Mouse (Mus musculus) midbrain, embryonic 15.5 days (tissue): ENCODE results near the gene Pak3. TPM values are rescaled to one million over a fixed set of nuclear protein-coding genes. Genes with fewer than 3 reads are reported as not detected.
"Not testable (repeated sequence)": the region's sequence is repeated elsewhere in the genome, so short reads cannot be mapped to it uniquely, and the experiment has no call there.

Experiments used
- ATAC-seq: fragments of 200-750 bp; cut with Nextera tagmentation; replicated peaks from 2 replicates; pipeline ENCODE4 v1.8.0; 2017; ENCODE audit warnings: moderate TSS enrichment
- H3K27ac ChIP-seq: fragments of 300-500 bp; sonication (generic); 2 replicates; pipeline ENCODE4 v1.5.1; 2015; ENCODE audit warnings: mild to moderate bottlenecking, inconsistent platforms
- H3K27me3 ChIP-seq: fragments of 300-500 bp; sonication (generic); replicated peaks from 2 replicates; pipeline ENCODE4 v1.6.1; 2015; ENCODE audit warnings: inconsistent platforms
- H3K36me3 ChIP-seq: fragments of 300-500 bp; sonication (generic); replicated peaks from 2 replicates; pipeline ENCODE4 v1.6.1; 2015; ENCODE audit warnings: inconsistent platforms
- H3K4me1 ChIP-seq: fragments of 300-500 bp; sonication (generic); 2 replicates; pipeline ENCODE4 v1.6.1; 2015; ENCODE audit warnings: inconsistent platforms
- H3K4me2 ChIP-seq: fragments of 300-500 bp; sonication (generic); 2 replicates; pipeline ENCODE4 v1.6.1; 2015; ENCODE audit warnings: inconsistent platforms, mild to moderate bottlenecking, moderate library complexity
- H3K4me3 ChIP-seq: fragments of 300-500 bp; sonication (generic); 2 replicates; pipeline ENCODE4 v1.5.1; 2015; ENCODE audit warnings: mild to moderate bottlenecking, inconsistent platforms
- H3K9ac ChIP-seq: fragments of 300-500 bp; sonication (generic); 2 replicates; pipeline ENCODE4 v1.6.1; 2015; ENCODE audit warnings: mild to moderate bottlenecking, inconsistent platforms
- H3K9me3 ChIP-seq: fragments of 300-500 bp; sonication (generic); 2 replicates; pipeline ENCODE4 v1.6.1; 2016; ENCODE audit warnings: inconsistent platforms
- WGBS: fragments of 180-500 bp; shearing (Covaris S2); methylation state at CpG from one replicate; pipeline ENCODE4 v1.1.7; 2015; ENCODE audit warnings: mixed read lengths; 5-methylcytosine and 5-hydroxymethylcytosine counted together
- polyA plus RNA-seq: library from polyadenylated mRNA; unstranded; fragments of >200 nt; fragmentation: Nextera tagmentation; extraction: Ambion mirVana; gene quantifications from 2 replicates; pipeline ENCODE4 v1.2.1, GENCODE M21; 2015

The Pak3 gene
- polyA plus RNA-seq = 237 and 255 TPM in 2 replicates

DNA sequence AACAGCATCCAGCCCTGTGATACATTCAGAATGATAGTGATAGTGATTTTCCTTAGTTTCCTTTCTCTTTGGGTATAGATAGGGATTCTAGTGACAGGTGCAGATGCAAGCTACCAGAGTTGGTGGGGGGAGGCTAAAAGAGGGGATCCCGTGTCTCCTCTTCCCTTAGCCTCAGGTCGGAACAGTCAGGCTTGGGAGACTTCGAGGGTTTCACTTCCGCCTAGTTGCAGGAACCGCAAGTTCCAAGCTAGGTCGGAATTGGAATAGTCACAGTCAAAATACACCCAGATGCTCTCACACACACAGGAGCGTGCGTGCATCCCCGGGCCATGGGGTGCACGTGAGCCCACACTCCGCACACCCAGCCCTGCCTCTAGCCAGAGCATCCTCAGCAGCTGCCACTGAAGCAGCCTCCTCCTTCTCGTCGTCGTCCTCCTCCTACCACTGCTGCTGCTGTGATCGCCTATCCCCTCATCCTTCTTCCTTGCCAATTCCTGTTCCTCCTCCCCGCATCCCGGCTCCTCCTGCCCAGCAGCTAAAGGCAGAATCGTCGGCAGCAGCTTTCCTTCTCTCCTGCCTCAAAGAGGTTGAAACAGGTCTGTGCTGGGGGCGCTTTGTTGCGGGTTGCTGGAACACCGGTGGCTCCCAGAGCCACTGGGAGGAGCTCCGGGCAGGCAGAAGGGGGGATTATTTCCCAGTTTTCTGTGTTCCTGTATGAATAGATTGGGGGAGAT, at the start of gene Pak3:
Gene Pak3, plus strand, starts transcription at position 424 of the 734 bp plus-strand sequence.
- WGBS = 13% methylated on average over 23 of the region's 23 CpGs
- Histone ChIP-seq H3K4me2 (peak within 1 kb of the TSS; percentile 49), H3K36me3 (no peaks in the 10 kb centered on the region), H3K4me1 (peaks cover 6% of the 10 kb centered on the region; the same call in 1 of the 2 replicates), H3K27me3 (0 out of 2 replicates have a peak, but pooled peaks cover 3% of the 10 kb centered on the region), H3K9me3 (no peaks in the 10 kb centered on the region), H3K4me3 (peak within 1 kb of the TSS; percentile 50), H3K27ac (peak within 1 kb of the TSS; percentile 92), H3K9ac (peak within 1 kb of the TSS; percentile 67)
- ATAC-seq = peak; percentile 92

DNA sequence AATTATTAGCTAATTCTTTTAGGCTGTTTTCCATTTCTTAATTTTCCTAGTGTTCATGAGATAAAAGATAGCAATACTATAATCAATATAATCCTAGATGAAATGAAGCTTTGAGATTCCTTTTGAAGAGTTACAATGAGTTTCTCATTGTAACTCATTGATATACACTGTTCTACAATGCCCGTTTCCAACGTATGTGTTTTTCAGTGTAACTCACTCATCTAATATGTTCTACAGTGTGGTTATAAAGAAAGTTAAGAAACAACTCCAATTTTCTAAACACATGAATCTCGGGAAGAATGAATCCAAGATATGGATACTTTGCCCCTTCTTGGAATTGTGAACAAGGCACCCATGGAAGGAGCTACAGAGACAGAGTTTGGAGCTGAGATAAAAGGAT, 35.5 kb upstream of the Pak3 start:
- Histone ChIP-seq H3K36me3 (no peaks in the 10 kb centered on the region), H3K27me3 (no peaks in the 10 kb centered on the region), H3K9me3 (peaks cover 3% of the 10 kb centered on the region), H3K27ac (no peak overlapping the region), H3K4me2 (no peak overlapping the region), H3K4me3 (no peak overlapping the region), H3K9ac (no peak overlapping the region), H3K4me1 (no peaks in the 10 kb centered on the region)
- peak; percentile 100 for ATAC-seq
- WGBS = 75% methylated on average over 3 of the region's 3 CpGs

DNA sequence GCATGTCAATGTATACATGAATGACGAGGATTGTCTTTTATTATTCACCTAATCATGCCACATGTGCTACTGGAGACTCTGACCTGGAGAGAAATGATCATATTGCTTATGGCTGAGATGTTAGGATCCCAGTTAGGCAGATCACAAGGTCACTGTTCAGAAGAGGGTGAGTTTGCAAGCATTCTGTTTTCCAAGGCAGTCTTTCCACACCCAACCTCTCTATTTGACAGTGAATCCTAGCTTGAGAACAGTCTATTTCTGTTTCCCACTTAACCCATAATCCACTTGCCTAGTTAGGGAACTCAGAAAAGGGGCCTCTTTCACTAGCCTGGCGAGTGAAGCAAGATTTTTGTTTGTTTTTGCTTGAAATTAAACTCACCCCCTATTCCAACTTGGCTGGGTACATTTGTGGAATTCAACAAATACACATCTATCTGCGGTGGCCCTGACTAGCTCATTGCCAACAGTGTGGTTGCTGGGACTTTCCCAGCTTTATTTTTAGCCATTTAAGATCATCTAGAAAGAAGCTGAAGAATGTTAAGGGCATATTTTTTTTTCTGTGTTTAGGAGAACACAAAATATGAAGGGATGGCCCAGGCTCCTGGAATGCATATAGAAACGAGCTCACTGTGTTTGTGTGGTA, 17.2 kb upstream of the Pak3 start:
- ATAC-seq = no peak
- Histone ChIP-seq H3K4me2 (no peak overlapping the region), H3K36me3 (no peaks in the 10 kb centered on the region), H3K9ac (no peak overlapping the region), H3K27ac (no peak overlapping the region), H3K4me3 (no peak overlapping the region), H3K27me3 (0 out of 2 replicates have a peak, but pooled peaks cover 6% of the 10 kb centered on the region), H3K4me1 (no peaks in the 10 kb centered on the region), H3K9me3 (no peaks in the 10 kb centered on the region)
- 64% methylated on average over 4 of the region's 4 CpGs for WGBS

DNA sequence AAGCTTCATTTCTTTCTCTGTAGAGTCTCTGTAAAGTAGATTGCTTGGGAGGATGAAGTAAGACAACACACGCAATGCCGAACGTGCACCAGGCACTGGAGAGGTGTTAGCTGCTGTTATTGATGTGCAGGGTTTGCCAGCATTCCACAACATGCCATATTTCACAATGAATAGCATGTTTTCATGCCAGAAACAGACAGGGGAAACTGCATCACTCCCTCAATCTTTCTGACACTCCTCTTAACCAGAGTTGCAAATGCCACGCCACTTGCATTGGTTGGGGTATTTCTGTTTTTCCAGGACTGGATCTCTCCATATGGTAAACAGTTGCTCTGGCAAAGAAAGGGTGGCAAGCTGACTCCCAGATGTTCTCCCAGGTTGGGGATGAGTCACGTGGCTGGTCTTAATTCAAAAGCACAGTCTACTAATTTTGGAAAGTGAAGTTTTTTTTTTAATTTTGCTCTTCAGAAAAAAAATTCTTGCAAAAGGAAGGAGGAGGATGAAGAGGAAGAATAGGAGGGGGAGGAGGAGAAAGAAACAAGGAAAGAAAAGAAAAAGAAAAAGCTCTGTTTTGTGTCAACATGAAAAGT, 16.5 kb upstream of the Pak3 start:
- ATAC-seq = no peak
- Histone ChIP-seq H3K27ac (no peak overlapping the region), H3K36me3 (no peaks in the 10 kb centered on the region), H3K9me3 (no peaks in the 10 kb centered on the region), H3K9ac (no peak overlapping the region), H3K4me3 (no peak overlapping the region), H3K4me1 (no peaks in the 10 kb centered on the region), H3K27me3 (0 out of 2 replicates have a peak, but pooled peaks cover 6% of the 10 kb centered on the region), H3K4me2 (no peak overlapping the region)
- 67% methylated on average over 5 of the region's 5 CpGs for WGBS

DNA sequence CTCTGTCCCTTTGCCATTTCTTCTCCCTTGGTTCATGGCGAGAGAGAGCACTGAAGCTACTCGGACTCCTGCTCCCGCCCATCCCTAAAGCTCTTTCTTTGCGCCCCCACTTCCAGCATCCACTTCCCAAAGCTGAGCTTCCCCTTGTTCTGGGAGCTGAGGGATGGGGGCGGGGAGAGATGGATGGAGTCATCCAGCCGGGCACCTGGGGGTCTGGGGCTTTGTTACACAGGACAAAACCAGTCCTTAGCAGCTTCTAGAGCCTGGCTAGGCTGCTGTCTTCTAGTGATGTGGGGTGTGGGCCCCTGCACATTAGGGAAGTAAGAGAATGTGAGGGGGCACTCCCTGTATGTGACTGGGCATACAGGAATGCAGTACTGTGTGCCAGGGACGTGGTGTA, 526 bp downstream of the Pak3 start:
- Histone ChIP-seq H3K4me3 (peak overlapping the region; percentile 50), H3K27ac (peak overlapping the region; percentile 92), H3K9ac (peak overlapping the region; percentile 67), H3K4me2 (peak overlapping the region; percentile 49), H3K9me3 (no peaks in the 10 kb centered on the region), H3K27me3 (0 out of 2 replicates have a peak, but pooled peaks cover 3% of the 10 kb centered on the region), H3K4me1 (peaks cover 6% of the 10 kb centered on the region; the same call in 1 of the 2 replicates), H3K36me3 (no peaks in the 10 kb centered on the region)
- peak; percentile 78 for ATAC-seq
- WGBS = 20% methylated on average over 7 of the region's 7 CpGs

DNA sequence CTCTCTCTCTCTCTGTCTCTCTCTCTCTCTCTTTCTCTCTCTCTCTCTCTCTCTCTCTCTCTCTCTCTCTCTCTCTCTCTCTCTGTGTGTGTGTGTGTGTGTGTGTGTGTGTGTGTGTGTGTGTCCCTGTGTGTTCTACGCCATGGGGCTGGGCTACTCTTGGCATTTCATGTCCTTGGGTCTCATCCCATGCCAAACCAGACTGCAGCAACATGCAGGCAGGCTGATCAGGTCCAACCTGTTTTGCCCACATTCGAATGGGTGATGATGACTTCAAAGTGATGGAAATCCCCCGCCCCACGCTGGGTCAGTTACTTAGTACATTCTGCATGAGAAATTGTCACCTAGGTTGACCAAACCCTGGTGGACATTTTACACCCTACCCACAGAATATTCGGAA, 1.1 kb downstream of the Pak3 start:
- 59% methylated on average over 5 of the region's 5 CpGs for WGBS
- ATAC-seq, H3K27me3 ChIP-seq: not testable (repeated sequence)

DNA sequence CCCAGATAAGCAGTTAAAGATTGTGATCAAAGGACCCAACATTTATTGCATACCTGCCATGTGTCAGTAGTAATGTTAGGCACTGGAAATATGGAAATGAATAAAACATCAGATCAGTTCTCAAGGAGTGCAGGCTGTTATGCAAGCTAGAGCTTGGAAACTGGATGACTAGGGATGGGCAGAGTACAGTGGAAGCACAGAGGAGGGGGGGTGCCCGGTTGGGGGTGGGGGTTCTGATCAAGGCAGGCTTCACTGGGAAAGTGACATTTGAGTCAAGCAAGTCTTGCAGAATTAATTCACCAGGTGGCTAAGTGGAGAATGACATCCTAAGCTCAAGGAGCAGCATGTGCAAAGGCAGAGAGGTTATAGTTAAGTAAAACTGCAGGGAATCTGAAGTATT, 1.8 kb downstream of the Pak3 start:
- peak; percentile 66 for ATAC-seq

More for the DNA sequence above, 1.1 kb downstream of the Pak3 start:
- H3K4me1 ChIP-seq, H3K9me3 ChIP-seq, H3K9ac ChIP-seq, H3K36me3 ChIP-seq: not testable (repeated sequence)
- Histone ChIP-seq H3K4me2 (peak overlapping the region; percentile 49), H3K4me3 (peak overlapping the region; percentile 50; the same call in 1 of the 2 replicates), H3K27ac (0 out of 2 replicates have a peak overlapping the region, but pooled peaks have one; percentile 34)

DNA sequence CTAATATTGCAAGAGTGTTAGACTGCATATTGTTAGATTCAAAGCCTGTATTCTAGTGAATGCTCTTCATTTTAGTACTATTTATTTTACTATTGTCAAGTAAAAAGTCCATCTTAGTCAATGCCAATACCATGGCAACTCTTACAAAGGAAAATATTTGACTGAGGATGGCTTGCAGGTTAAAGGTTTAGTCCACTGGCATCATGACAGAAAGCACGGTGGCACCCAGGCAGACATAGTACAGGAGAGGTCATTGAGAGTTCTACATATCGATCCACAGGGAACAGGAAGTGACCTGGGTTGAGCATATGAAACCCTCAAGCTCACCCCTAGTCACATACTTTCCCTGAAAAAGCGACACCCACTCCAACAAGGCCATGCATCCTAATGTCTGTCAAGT, 13.9 kb downstream of the Pak3 start:
- H3K27me3 ChIP-seq = peaks cover 5% of the 10 kb centered on the region; the same call in 1 of the 2 replicates
- WGBS = 89% methylated on average over 3 of the region's 3 CpGs
- H3K9me3 ChIP-seq = no peaks in the 10 kb centered on the region
- no peaks in the 10 kb centered on the region for H3K4me1 ChIP-seq
- no peaks in the 10 kb centered on the region for H3K36me3 ChIP-seq
- H3K27ac ChIP-seq = no peak overlapping the region
- H3K4me3 ChIP-seq = no peak overlapping the region
- ATAC-seq = no peak
- no peak overlapping the region for H3K9ac ChIP-seq
- no peak overlapping the region for H3K4me2 ChIP-seq

More for the DNA sequence above, 1.8 kb downstream of the Pak3 start:
- Histone ChIP-seq H3K27me3 (no peaks in the 10 kb centered on the region), H3K36me3 (no peaks in the 10 kb centered on the region), H3K4me2 (peak overlapping the region; percentile 49), H3K4me1 (peaks cover 6% of the 10 kb centered on the region; the same call in 1 of the 2 replicates), H3K27ac (0 out of 2 replicates have a peak overlapping the region, but pooled peaks have one; percentile 15), H3K4me3 (no peak overlapping the region), H3K9ac (no peak overlapping the region), H3K9me3 (no peaks in the 10 kb centered on the region)
- 60% methylated on average over 1 of the region's 1 CpGs for WGBS

DNA sequence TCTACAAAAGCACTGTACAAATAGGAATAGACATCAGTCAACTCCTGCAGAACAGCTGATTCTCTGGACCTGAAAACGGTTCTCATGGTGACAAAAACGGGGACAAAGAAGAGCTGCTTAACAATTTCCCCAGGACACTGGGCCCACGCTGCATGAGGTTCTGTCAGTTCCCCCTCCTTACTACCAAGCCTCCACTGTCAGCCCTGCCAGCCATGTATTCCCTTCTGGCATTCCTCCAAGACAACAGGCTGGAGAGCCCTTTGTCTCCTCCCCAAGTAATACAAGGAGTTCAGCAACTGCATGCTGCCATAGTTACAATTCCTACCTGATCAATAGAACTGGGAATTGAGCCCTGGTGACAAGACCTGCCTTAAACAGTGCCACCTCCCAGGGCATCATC, 15.2 kb downstream of the Pak3 start:
- H3K9me3 ChIP-seq = no peaks in the 10 kb centered on the region
- H3K4me2 ChIP-seq = no peak overlapping the region
- H3K27me3 ChIP-seq = peaks cover 5% of the 10 kb centered on the region; the same call in 1 of the 2 replicates
- no peak overlapping the region for H3K9ac ChIP-seq
- H3K36me3 ChIP-seq = no peaks in the 10 kb centered on the region
- no peak; the same call in 1 of the 2 replicates for ATAC-seq
- no peak overlapping the region for H3K27ac ChIP-seq
- WGBS = 61% methylated on average over 3 of the region's 3 CpGs
- H3K4me1 ChIP-seq = no peaks in the 10 kb centered on the region
- no peak overlapping the region for H3K4me3 ChIP-seq

DNA sequence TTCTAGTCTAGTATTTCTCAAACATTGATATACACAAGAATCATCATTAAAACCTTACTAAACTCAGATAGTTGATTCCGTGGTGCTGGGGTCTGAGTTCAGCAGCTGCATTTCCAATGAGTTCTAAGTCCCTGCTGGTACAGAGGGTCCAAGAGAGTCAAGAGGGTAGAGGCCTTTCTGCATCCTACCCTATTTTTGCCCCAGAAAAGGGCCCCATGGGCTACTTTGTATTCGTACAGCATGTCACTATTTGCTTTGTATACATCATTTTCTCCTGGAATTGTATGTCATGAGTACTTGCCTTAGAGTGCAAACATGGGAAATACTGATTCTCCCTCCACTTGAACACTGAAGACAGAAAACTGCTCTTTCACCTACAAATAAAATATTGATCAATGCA, 24.4 kb downstream of the Pak3 start:
- ATAC-seq = peak; percentile 58
- Histone ChIP-seq H3K9me3 (no peaks in the 10 kb centered on the region), H3K27me3 (no peaks in the 10 kb centered on the region), H3K4me1 (0 out of 2 replicates have a peak, but pooled peaks cover 5% of the 10 kb centered on the region), H3K27ac (peak overlapping the region; percentile 56; the same call in 1 of the 2 replicates), H3K9ac (no peak overlapping the region), H3K4me2 (no peak overlapping the region), H3K4me3 (no peak overlapping the region), H3K36me3 (no peaks in the 10 kb centered on the region)
- WGBS = 24% methylated on average over 2 of the region's 2 CpGs

DNA sequence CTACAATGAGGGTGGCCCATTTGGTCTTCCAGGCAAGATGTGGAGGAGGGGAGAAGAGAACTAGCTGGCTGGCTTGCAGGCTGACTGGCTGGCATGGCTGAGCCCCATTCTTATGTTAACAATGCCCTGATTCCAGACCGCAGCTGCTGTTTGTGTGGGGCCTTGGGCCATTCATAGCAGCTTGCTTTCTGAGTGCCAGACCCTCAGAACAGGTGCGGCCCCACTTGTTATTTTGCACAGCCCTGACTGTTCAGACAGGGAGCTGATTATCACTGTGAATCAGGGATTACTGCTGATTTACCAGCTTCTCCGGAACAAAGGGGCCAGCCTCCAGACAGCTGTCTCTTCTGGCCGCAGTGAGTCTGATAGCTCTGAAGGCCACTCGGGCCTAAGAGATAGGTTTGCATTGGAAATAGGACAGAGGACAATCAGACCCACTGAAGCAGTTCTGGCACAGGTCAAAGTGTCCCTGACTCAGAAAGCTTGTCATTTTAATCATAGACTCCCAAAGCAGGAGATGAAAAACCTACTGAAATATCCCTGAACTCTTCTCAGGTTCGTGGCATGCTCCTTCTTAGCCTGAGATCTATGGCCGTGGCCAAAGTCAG, 24.9 kb downstream of the Pak3 start:
- no peak overlapping the region for H3K9ac ChIP-seq
- WGBS = 28% methylated on average over 7 of the region's 7 CpGs
- peak overlapping the region; percentile 56 for H3K27ac ChIP-seq
- ATAC-seq = peak; percentile 94
- no peak overlapping the region for H3K4me2 ChIP-seq
- H3K4me1 ChIP-seq = 0 out of 2 replicates have a peak, but pooled peaks cover 5% of the 10 kb centered on the region
- no peaks in the 10 kb centered on the region for H3K36me3 ChIP-seq
- no peak overlapping the region for H3K4me3 ChIP-seq
- H3K27me3 ChIP-seq = no peaks in the 10 kb centered on the region
- H3K9me3 ChIP-seq = no peaks in the 10 kb centered on the region

DNA sequence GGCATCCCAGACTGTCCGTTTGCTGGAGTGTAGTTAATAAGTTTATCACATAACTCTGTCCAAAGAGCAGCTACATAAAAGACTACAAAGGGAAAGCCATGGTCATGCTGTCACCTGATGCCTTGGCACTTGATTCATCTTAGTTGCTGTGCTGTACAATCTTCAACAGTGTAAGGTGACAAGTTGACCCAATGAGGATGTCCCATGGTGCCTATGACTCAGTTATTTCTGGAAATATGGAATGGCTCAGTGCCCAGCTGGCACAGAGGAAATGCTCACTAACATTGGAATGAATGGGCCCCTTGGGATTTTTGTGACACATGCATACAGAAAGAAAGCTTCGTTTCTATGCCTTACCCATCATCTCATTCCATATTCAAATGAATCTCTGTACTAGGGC, 55.3 kb downstream of the Pak3 start:
- Histone ChIP-seq H3K27ac (no peak overlapping the region), H3K9me3 (no peaks in the 10 kb centered on the region), H3K4me3 (no peak overlapping the region), H3K27me3 (0 out of 2 replicates have a peak, but pooled peaks cover 3% of the 10 kb centered on the region), H3K36me3 (no peaks in the 10 kb centered on the region), H3K9ac (no peak overlapping the region), H3K4me2 (no peak overlapping the region), H3K4me1 (no peaks in the 10 kb centered on the region)
- WGBS = 56% methylated on average over 2 of the region's 2 CpGs
- no peak for ATAC-seq
